Mouse (Mus musculus): ENCODE measurements around the gene Rab11fip3. TPM values are rescaled to one million over a fixed set of nuclear protein-coding genes. Genes with fewer than 3 reads are reported as not detected.
A peak's percentile ranks its signal among the peaks of the same experiment; 100 is the strongest.

Rab11fip3 gene
- total and polyA plus RNA-seq, 2 experiments from 2014 or later = 15.4 to 30.0 TPM

GRCm38 (mm10) chr17:25956631-25957030 lies 112.7 kb downstream of the Rab11fip3 start:
- H3K27me3 ChIP-seq (ENCODE audit: insufficient read depth, low read length) = peaks cover 18% of the 10 kb centered on the region
- peaks cover 15% of the 10 kb centered on the region for H3K36me3 ChIP-seq (ENCODE audit: insufficient read depth)
- no peak overlapping the region for H3K4me3 ChIP-seq (ENCODE audit: low read depth, low read length)
- H3K4me1 ChIP-seq (ENCODE audit: insufficient read depth) = no peaks in the 10 kb centered on the region
- no peak for DNase-seq
- no peak for ATAC-seq
- H3K9me3 ChIP-seq (ENCODE audit: low read length) = no peaks in the 10 kb centered on the region
- no peak overlapping the region for H3K9ac ChIP-seq
- TF ChIP-seq CTCF (IDR thresholded peaks at IDR 0.05; ENCODE audit: low read depth) = no peak
- H3K4me2 ChIP-seq (ENCODE audit: low read depth) = no peak overlapping the region
- H3K27ac ChIP-seq (ENCODE audit: low read depth, low read length) = no peak overlapping the region
- WGBS = 86% methylated on average over 7 of the region's 7 CpGs

GRCm38 (mm10) chr17:25956201-25956600 lies 113.2 kb downstream of the Rab11fip3 start:
- 62% methylated on average over 7 of the region's 7 CpGs for WGBS
- DNase-seq (no peak), ATAC-seq (no peak)
- Histone ChIP-seq H3K4me2 (ENCODE audit: low read depth) (no peak overlapping the region), H3K9me3 (ENCODE audit: low read length) (no peaks in the 10 kb centered on the region), H3K4me1 (ENCODE audit: insufficient read depth) (no peaks in the 10 kb centered on the region), H3K27me3 (ENCODE audit: insufficient read depth, low read length) (peaks cover 23% of the 10 kb centered on the region), H3K36me3 (ENCODE audit: insufficient read depth) (peaks cover 12% of the 10 kb centered on the region), H3K27ac (ENCODE audit: low read depth, low read length) (no peak overlapping the region), H3K4me3 (ENCODE audit: low read depth, low read length) (no peak overlapping the region), H3K9ac (no peak overlapping the region)
- no peak for TF ChIP-seq CTCF (IDR thresholded peaks at IDR 0.05; ENCODE audit: low read depth)

- no peak for TF ChIP-seq CTCF (IDR thresholded peaks at IDR 0.05; ENCODE audit: low read depth)
- 78% methylated on average over 3 of the region's 3 CpGs for WGBS
- Histone ChIP-seq H3K36me3 (ENCODE audit: insufficient read depth) (peaks cover 12% of the 10 kb centered on the region), H3K27ac (ENCODE audit: low read depth, low read length) (no peak overlapping the region), H3K9me3 (ENCODE audit: low read length) (no peaks in the 10 kb centered on the region), H3K9ac (no peak overlapping the region), H3K27me3 (ENCODE audit: insufficient read depth, low read length) (peaks cover 27% of the 10 kb centered on the region), H3K4me2 (ENCODE audit: low read depth) (no peak overlapping the region), H3K4me3 (ENCODE audit: low read depth, low read length) (no peak overlapping the region), H3K4me1 (ENCODE audit: insufficient read depth) (no peaks in the 10 kb centered on the region)
- no peak for ATAC-seq
- no peak for DNase-seq
These were observed 113.6 kb downstream of the Rab11fip3 start for GRCm38 (mm10) chr17:25955736-25956135.

- Histone ChIP-seq H3K4me3 (ENCODE audit: low read depth, low read length) (no peak overlapping the region), H3K4me2 (ENCODE audit: low read depth) (no peak overlapping the region), H3K9me3 (ENCODE audit: low read length) (no peaks in the 10 kb centered on the region), H3K27me3 (ENCODE audit: insufficient read depth, low read length) (peaks cover 34% of the 10 kb centered on the region), H3K9ac (no peak overlapping the region), H3K36me3 (ENCODE audit: insufficient read depth) (peaks cover 11% of the 10 kb centered on the region), H3K4me1 (ENCODE audit: insufficient read depth) (no peaks in the 10 kb centered on the region), H3K27ac (ENCODE audit: low read depth, low read length) (no peak overlapping the region)
- 93% methylated on average over 2 of the region's 2 CpGs for WGBS
- no peak for DNase-seq
- ATAC-seq = no peak
- TF ChIP-seq CTCF (IDR thresholded peaks at IDR 0.05; ENCODE audit: low read depth) = no peak
These were observed 114.7 kb downstream of the Rab11fip3 start for GRCm38 (mm10) chr17:25954671-25955070.

- Histone ChIP-seq H3K9ac (no peak overlapping the region), H3K4me2 (ENCODE audit: low read depth) (no peak overlapping the region), H3K36me3 (ENCODE audit: insufficient read depth) (no peaks in the 10 kb centered on the region; the same call in 1 of the 2 replicates), H3K9me3 (ENCODE audit: low read length) (no peaks in the 10 kb centered on the region), H3K4me1 (ENCODE audit: insufficient read depth) (no peaks in the 10 kb centered on the region), H3K27me3 (ENCODE audit: insufficient read depth, low read length) (peaks cover 34% of the 10 kb centered on the region), H3K4me3 (ENCODE audit: low read depth, low read length) (no peak overlapping the region), H3K27ac (ENCODE audit: low read depth, low read length) (no peak overlapping the region)
- no peak for ATAC-seq
- no peak for DNase-seq
- 71% methylated on average over 5 of the region's 5 CpGs for WGBS
- no peak for TF ChIP-seq CTCF (IDR thresholded peaks at IDR 0.05; ENCODE audit: low read depth)
These were observed 116.2 kb downstream of the Rab11fip3 start for GRCm38 (mm10) chr17:25953161-25953560.

GRCm38 (mm10) chr17:25951803-25952623 lies 117.3 kb downstream of the Rab11fip3 start, which contains the start of gene A930017K11Rik:
A930017K11Rik (minus strand) TSS chr17:25952565.
- Histone ChIP-seq H3K4me3 (ENCODE audit: low read depth, low read length) (peak within 1 kb of the TSS; percentile 32), H3K36me3 (ENCODE audit: insufficient read depth) (no peaks in the 10 kb centered on the region; the same call in 1 of the 2 replicates), H3K4me1 (ENCODE audit: insufficient read depth) (no peaks in the 10 kb centered on the region), H3K27me3 (ENCODE audit: insufficient read depth, low read length) (peaks cover 34% of the 10 kb centered on the region), H3K9me3 (ENCODE audit: low read length) (no peaks in the 10 kb centered on the region), H3K4me2 (ENCODE audit: low read depth) (peak within 1 kb of the TSS; percentile 50), H3K27ac (ENCODE audit: low read depth, low read length) (no peak within 1 kb of the TSS), H3K9ac (no peak within 1 kb of the TSS)
- TF ChIP-seq CTCF (IDR thresholded peaks at IDR 0.05; ENCODE audit: low read depth) = no peak
- no peak for ATAC-seq
- 5% methylated on average over 56 of the region's 58 CpGs for WGBS
- DNase-seq = no peak

GRCm38 (mm10) chr17:25951225-25951802 lies 118.0 kb downstream of the Rab11fip3 start:
- no peaks in the 10 kb centered on the region for H3K4me1 ChIP-seq (ENCODE audit: insufficient read depth)
- H3K4me3 ChIP-seq (ENCODE audit: low read depth, low read length) = peak overlapping the region; percentile 32
- peak overlapping the region; percentile 50 for H3K4me2 ChIP-seq (ENCODE audit: low read depth)
- no peaks in the 10 kb centered on the region for H3K9me3 ChIP-seq (ENCODE audit: low read length)
- no peak for TF ChIP-seq CTCF (IDR thresholded peaks at IDR 0.05; ENCODE audit: low read depth)
- H3K36me3 ChIP-seq (ENCODE audit: insufficient read depth) = no peaks in the 10 kb centered on the region
- H3K27me3 ChIP-seq (ENCODE audit: insufficient read depth, low read length) = peaks cover 34% of the 10 kb centered on the region
- no peak for ATAC-seq
- no peak overlapping the region for H3K9ac ChIP-seq
- H3K27ac ChIP-seq (ENCODE audit: low read depth, low read length) = no peak overlapping the region
- 1% methylated on average over 33 of the region's 33 CpGs for WGBS
- DNase-seq = no peak
